Mouse (Mus musculus) hindbrain, embryonic 10.5 days (tissue): ENCODE results near the gene Ethe1. TPM values are rescaled to one million over a fixed set of nuclear protein-coding genes. Genes with fewer than 3 reads are reported as not detected.
A peak's percentile ranks its signal among the peaks of the same experiment; 100 is the strongest.

Experiments used
- DNase-seq: peaks from one replicate; pipeline ENCODE4 v3.0.0-alpha.2; 2017; ENCODE audit warnings: low spot score
- H3K27ac ChIP-seq: fragments of 300-500 bp; sonication (generic); 2 replicates; pipeline ENCODE4 v1.5.1; 2016; ENCODE audit warnings: mild to moderate bottlenecking, moderate library complexity
- H3K27me3 ChIP-seq: fragments of 300-500 bp; sonication (generic); 2 replicates; pipeline ENCODE4 v1.6.1; 2016; ENCODE audit warnings: mild to moderate bottlenecking; ENCODE audit not compliant: poor library complexity, insufficient read depth, severe bottlenecking
- H3K36me3 ChIP-seq: fragments of 300-500 bp; sonication (generic); 2 replicates; pipeline ENCODE4 v1.6.1; 2016; ENCODE audit warnings: mild to moderate bottlenecking, moderate library complexity
- H3K4me1 ChIP-seq: fragments of 300-500 bp; sonication (generic); replicated peaks from 2 replicates; pipeline ENCODE4 v1.6.1; 2016; ENCODE audit warnings: mild to moderate bottlenecking
- H3K4me3 ChIP-seq: fragments of 300-500 bp; sonication (generic); 2 replicates; pipeline ENCODE4 v1.5.1; 2016; ENCODE audit warnings: mild to moderate bottlenecking, moderate library complexity
- H3K9me3 ChIP-seq: fragments of 300-500 bp; sonication (generic); 2 replicates; pipeline ENCODE4 v1.6.1; 2016; ENCODE audit warnings: mild to moderate bottlenecking, moderate library complexity
- WGBS: fragments of 180-500 bp; shearing (Covaris S2); methylation state at CpG from one replicate; pipeline ENCODE4 v1.1.7; 2016; 5-methylcytosine and 5-hydroxymethylcytosine counted together
- polyA plus RNA-seq: library from polyadenylated mRNA; unstranded; fragments of >200 nt; fragmentation: Nextera tagmentation; extraction: Ambion mirVana; gene quantifications from 2 replicates; pipeline ENCODE4 v1.2.1, GENCODE M21; 2016

Ethe1 gene
- polyA plus RNA-seq, 1 experiment from 2014 or later, result 23.2 TPM

DNA sequence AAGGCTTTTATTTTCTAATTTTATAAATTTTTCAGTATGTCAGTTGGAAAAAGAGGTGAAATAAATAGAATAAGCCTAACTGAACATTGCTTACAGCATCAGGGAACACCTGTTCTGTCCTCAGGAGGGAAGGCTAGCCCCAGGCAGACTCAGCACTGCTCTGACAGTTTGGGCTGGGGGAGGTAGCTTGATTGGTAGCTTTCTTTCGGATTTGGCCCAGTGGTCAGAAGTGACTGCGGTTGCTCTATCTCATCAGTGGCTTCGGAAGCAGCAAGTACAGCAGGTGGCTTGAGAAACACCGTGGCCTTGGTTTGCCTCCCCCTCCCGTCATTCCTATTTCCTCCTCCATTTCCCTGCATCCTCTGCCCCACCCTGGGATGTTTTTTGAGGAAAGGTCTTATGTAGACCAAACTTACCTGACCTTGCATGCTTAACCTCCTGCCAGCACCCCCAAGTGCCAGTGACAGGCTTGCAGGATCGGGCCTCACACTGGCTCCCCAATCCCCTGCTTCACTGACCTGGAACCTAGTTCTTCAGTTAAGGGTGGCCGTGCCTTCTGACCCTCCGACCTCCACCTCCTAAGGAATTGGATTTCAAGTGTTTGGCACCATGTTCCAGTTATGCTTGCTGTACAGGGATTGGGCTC lies 24.0 kb upstream of the Ethe1 start:
- Histone ChIP-seq H3K9me3 (no peaks in the 10 kb centered on the region), H3K27me3 (no peaks in the 10 kb centered on the region), H3K27ac (no peak overlapping the region), H3K36me3 (peaks cover 99% of the 10 kb centered on the region), H3K4me3 (no peak overlapping the region), H3K4me1 (no peaks in the 10 kb centered on the region)
- no peak for DNase-seq
- WGBS, result 89% methylated on average over 8 of the region's 8 CpGs

DNA sequence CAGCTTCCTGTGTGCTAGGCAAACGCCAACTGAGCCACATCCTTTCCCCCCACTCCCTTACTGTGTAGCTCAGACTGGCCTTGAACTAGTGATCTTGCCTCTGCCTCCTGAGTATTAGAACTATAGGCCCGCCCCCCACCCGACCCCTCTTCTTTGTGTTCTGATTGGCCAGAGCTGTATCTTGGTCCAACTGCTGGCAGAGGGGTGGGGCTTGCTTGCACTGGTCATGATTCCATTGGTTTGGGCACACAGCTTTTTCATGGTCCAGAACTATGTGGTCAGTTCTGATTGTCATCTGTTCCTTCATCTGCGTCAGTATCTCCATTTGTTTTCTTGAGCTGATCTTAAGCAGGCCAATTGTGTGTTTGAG lies 23.5 kb upstream of the Ethe1 start:
- H3K9me3 ChIP-seq, result no peaks in the 10 kb centered on the region
- 85% methylated on average over 4 of the region's 4 CpGs for WGBS
- H3K27me3 ChIP-seq, result no peaks in the 10 kb centered on the region
- no peaks in the 10 kb centered on the region for H3K4me1 ChIP-seq
- no peak for DNase-seq
- no peak overlapping the region for H3K27ac ChIP-seq
- peaks cover 99% of the 10 kb centered on the region for H3K36me3 ChIP-seq
- no peak overlapping the region for H3K4me3 ChIP-seq

- Histone ChIP-seq H3K4me1 (no peaks in the 10 kb centered on the region), H3K27ac (no peak overlapping the region), H3K27me3 (no peaks in the 10 kb centered on the region), H3K9me3 (no peaks in the 10 kb centered on the region), H3K36me3 (peaks cover 99% of the 10 kb centered on the region), H3K4me3 (no peak overlapping the region)
- DNase-seq, result peak; percentile 73
- WGBS, result 66% methylated on average over 6 of the region's 6 CpGs
Observed at GRCm38 (mm10) chr7:24564607-24565265, 22.6 kb upstream of the Ethe1 start.

DNA sequence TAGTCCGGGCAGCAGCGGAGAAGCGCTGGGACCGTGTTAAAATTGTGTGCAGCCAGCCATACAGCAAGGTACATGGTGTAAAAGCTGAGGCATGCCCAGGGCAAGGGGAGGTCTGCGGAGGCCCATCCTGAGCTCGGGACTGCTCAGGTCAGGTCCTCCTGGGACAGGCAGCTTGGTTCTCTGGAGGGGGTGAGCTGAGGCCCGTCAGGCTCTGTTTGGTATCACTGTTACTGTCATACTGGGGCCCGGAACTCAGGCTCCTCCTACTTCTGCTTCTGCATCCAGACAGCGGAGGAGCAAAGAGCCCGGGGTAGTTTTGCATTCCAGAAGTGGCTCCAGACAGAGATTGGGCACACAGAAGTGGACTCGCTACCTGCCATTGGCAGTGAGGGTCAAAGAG lies 21.7 kb upstream of the Ethe1 start:
- H3K9me3 ChIP-seq, result no peaks in the 10 kb centered on the region
- WGBS, result 94% methylated on average over 11 of the region's 11 CpGs
- DNase-seq, result no peak
- H3K4me3 ChIP-seq, result no peak overlapping the region
- no peaks in the 10 kb centered on the region for H3K27me3 ChIP-seq
- H3K27ac ChIP-seq, result no peak overlapping the region
- H3K4me1 ChIP-seq, result no peaks in the 10 kb centered on the region
- H3K36me3 ChIP-seq, result peaks cover 99% of the 10 kb centered on the region

DNA sequence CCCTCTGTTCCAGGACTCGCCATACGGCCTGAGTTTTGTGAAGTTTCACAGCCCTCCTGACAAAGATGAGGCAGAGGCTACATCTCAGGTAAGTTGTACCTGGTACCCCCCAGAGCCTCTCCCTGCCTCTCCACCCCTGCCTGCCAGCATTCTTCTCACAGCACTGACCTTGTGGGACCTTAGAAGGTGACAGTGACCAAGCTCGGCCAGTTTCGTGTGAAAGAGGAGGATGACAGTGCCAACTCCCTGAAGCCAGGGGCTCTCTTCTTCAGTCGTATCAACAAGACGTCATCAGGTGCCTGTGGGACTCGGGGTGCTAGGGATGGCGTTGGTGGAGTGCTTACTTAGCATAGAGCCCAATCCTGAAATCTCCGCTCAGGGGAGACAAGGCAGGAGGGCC lies 21.1 kb upstream of the Ethe1 start:
- DNase-seq, result no peak
- no peaks in the 10 kb centered on the region for H3K9me3 ChIP-seq
- WGBS, result 95% methylated on average over 9 of the region's 9 CpGs
- peaks cover 99% of the 10 kb centered on the region for H3K36me3 ChIP-seq
- no peaks in the 10 kb centered on the region for H3K27me3 ChIP-seq
- no peak overlapping the region for H3K27ac ChIP-seq
- no peaks in the 10 kb centered on the region for H3K4me1 ChIP-seq
- no peak overlapping the region for H3K4me3 ChIP-seq

GRCm38 (mm10) chr7:24568512-24568911 lies 18.8 kb upstream of the Ethe1 start:
- 91% methylated on average over 4 of the region's 4 CpGs for WGBS
- Histone ChIP-seq H3K4me1 (0 out of 2 replicates have a peak, but pooled peaks cover 4% of the 10 kb centered on the region), H3K27ac (no peak overlapping the region), H3K9me3 (no peaks in the 10 kb centered on the region), H3K27me3 (no peaks in the 10 kb centered on the region), H3K36me3 (peaks cover 99% of the 10 kb centered on the region), H3K4me3 (no peak overlapping the region)
- no peak for DNase-seq

DNA sequence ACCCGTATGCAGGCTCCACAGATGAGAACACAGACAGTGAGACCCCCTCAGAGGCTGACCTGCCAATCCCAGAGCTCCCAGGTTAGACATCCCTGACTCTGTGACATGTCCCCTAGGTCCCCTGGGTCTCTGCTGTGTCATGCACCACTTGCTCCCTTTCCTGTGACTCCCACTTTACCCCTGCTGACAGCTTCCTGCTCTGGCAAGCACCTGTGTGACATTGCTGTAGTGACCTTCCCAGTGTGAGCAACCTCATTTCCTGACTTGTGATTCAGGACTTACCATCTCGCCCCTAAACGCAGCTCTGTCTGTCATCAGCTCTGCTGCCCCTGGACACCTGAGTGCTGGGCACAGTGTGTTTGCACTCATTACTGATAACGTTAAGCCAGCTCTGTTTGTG lies 16.3 kb upstream of the Ethe1 start:
- Histone ChIP-seq H3K4me3 (no peak overlapping the region), H3K27ac (no peak overlapping the region), H3K36me3 (peaks cover 87% of the 10 kb centered on the region), H3K27me3 (no peaks in the 10 kb centered on the region), H3K4me1 (peaks cover 13% of the 10 kb centered on the region; the same call in 1 of the 2 replicates), H3K9me3 (no peaks in the 10 kb centered on the region)
- 86% methylated on average over 4 of the region's 4 CpGs for WGBS
- DNase-seq, result no peak

- Histone ChIP-seq H3K27ac (no peak overlapping the region), H3K4me3 (no peak overlapping the region), H3K27me3 (no peaks in the 10 kb centered on the region), H3K36me3 (peaks cover 74% of the 10 kb centered on the region), H3K9me3 (no peaks in the 10 kb centered on the region), H3K4me1 (peaks cover 13% of the 10 kb centered on the region; the same call in 1 of the 2 replicates)
- no peak for DNase-seq
- WGBS, result 58% methylated on average over 5 of the region's 5 CpGs
Observed at GRCm38 (mm10) chr7:24572455-24572854, 14.9 kb upstream of the Ethe1 start.

GRCm38 (mm10) chr7:24574224-24574796 lies 13.0 kb upstream of the Ethe1 start:
- no peak for DNase-seq
- 63% methylated on average over 12 of the region's 12 CpGs for WGBS

DNA sequence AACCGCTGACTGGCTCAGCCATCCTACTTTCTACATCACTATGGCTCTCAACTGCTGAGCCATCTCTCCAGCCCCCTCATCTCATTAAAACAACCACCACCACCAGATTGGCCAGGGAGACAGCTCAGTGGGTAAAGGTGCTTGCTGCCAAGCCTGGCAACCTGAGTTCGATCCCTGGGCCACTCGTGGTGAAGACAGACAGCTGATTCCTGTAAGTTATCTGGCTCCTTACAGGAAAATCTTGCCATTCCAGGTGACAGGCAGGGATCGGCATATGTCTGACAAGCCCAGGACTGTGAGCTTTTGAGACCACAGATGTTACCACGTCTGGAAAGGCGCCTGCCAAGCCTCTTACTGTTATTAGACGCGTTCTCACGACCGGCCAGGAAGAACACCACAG lies 9.5 kb upstream of the Ethe1 start:
- H3K36me3 ChIP-seq, result peaks cover 21% of the 10 kb centered on the region
- no peaks in the 10 kb centered on the region for H3K27me3 ChIP-seq
- peaks cover 10% of the 10 kb centered on the region; the same call in 1 of the 2 replicates for H3K4me1 ChIP-seq
- WGBS, result 94% methylated on average over 10 of the region's 10 CpGs
- no peak overlapping the region for H3K4me3 ChIP-seq
- 0 out of 2 replicates have a peak, but pooled peaks cover 3% of the 10 kb centered on the region for H3K9me3 ChIP-seq
- H3K27ac ChIP-seq, result no peak overlapping the region
- no peak for DNase-seq

More at GRCm38 (mm10) chr7:24574224-24574796, 13.0 kb upstream of the Ethe1 start:
- Histone ChIP-seq H3K9me3 (0 out of 2 replicates have a peak, but pooled peaks cover 3% of the 10 kb centered on the region), H3K4me1 (peaks cover 13% of the 10 kb centered on the region; the same call in 1 of the 2 replicates), H3K4me3 (no peak overlapping the region), H3K27ac (no peak overlapping the region), H3K36me3 (peaks cover 55% of the 10 kb centered on the region), H3K27me3 (no peaks in the 10 kb centered on the region)

GRCm38 (mm10) chr7:24584876-24585275 lies 2.5 kb upstream of the Ethe1 start:
- H3K4me1 ChIP-seq, result peaks cover 18% of the 10 kb centered on the region
- H3K27me3 ChIP-seq, result peaks cover 44% of the 10 kb centered on the region
- 85% methylated on average over 6 of the region's 6 CpGs for WGBS

DNA sequence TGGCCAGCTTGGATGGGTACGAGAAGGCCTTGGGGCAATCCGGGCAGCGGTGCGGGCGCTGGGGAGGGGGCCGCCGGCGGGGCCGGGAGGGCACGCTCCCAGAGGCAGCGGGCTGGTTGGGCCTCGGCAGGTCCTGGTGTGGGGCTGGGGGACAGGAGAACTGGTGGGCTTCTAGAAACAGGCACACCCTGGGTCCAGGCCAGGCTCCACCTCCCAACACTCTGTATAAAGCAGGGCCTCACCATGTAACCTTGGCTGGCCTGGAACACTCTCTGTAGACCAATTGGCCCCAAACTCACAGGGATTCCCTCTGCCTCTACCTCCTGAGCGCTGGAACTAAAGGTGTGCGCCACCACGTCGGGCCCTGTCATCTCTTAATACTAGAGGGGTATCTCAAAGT lies 1.3 kb upstream of the Ethe1 start:
- H3K9me3 ChIP-seq, result peaks cover 14% of the 10 kb centered on the region; the same call in 1 of the 2 replicates
- H3K4me1 ChIP-seq, result peaks cover 18% of the 10 kb centered on the region
- 0 out of 2 replicates have a peak overlapping the region, but pooled peaks have one; percentile 23 for H3K4me3 ChIP-seq
- H3K27ac ChIP-seq, result no peak overlapping the region
- H3K36me3 ChIP-seq, result no peaks in the 10 kb centered on the region
- no peak for DNase-seq
- peaks cover 44% of the 10 kb centered on the region for H3K27me3 ChIP-seq
- WGBS, result 32% methylated on average over 16 of the region's 16 CpGs

More at GRCm38 (mm10) chr7:24584876-24585275, 2.5 kb upstream of the Ethe1 start:
- no peak overlapping the region for H3K4me3 ChIP-seq
- no peaks in the 10 kb centered on the region for H3K36me3 ChIP-seq
- no peak for DNase-seq
- no peak overlapping the region for H3K27ac ChIP-seq
- H3K9me3 ChIP-seq, result peaks cover 14% of the 10 kb centered on the region; the same call in 1 of the 2 replicates

- 7% methylated on average over 8 of the region's 8 CpGs for WGBS
- Histone ChIP-seq H3K4me3 (peak overlapping the region; percentile 56), H3K27ac (0 out of 2 replicates have a peak overlapping the region, but pooled peaks have one; percentile 82), H3K36me3 (no peaks in the 10 kb centered on the region), H3K27me3 (peaks cover 44% of the 10 kb centered on the region), H3K9me3 (peaks cover 14% of the 10 kb centered on the region; the same call in 1 of the 2 replicates), H3K4me1 (peaks cover 18% of the 10 kb centered on the region)
- peak; percentile 27 for DNase-seq
Observed at GRCm38 (mm10) chr7:24586828-24587227, 515 bp upstream of the Ethe1 start.
